Mouse (Mus musculus) layer of hippocampus, postnatal 36 days (tissue): ENCODE data around the gene Slfn8. TPM values are rescaled to one million over a fixed set of nuclear protein-coding genes. Genes with fewer than 3 reads are reported as not detected.
"Not testable (repeated sequence)": the region's sequence is repeated elsewhere in the genome, so short reads cannot be mapped to it uniquely, and the experiment has no call there.

Experiments used
- DNase-seq, 2 experiments: peaks; one replicate each; pipeline ENCODE4 v3.0.0; 2022
- microRNA-seq, 2 experiments: library from miRNA; unstranded; fragments of <30 nt; microRNA quantifications; one replicate each; pipeline ENCODE4 v1.2.0; 2021
- total RNA-seq, 2 experiments: library from RNA; stranded (reverse); gene quantifications; 2 replicates each; pipeline ENCODE4 v1.2.3; 2021

Gene Slfn8
- total RNA-seq, 2 experiments from 2014 or later = 0.32 to 0.68 TPM

DNA sequence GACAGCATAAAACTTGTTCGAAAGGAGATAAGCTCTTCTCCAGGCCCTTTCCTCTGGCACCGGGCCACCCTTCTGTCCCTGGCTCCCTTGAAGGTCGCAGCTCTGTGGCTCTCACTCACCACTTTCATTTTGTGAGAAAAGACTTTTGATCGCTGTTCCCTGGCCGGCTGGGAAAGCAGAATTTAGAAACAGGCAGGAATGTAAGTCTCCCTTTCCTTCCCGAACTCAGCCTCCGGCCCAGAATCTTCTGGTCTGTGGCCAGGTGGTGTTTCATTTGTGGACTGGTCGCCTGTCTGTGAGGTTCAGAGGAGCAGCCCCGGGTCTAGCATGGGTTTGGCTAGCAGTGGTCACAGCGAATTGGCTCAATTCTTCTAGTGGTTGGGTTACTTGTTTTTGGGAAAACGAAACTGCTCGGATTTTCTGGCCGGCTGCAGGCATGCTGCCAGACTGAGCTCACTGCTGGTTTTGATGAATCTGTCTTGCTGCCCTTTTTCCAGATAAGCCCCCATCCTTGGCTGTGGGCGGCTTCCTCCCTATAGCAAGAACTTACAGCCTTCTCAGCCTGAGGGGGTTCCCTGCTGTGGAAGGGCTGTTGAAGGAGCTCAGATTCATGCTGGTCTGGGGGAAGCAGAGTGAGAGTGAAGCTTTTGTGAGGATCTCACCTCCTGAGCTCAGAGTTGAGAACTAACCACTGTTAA, 29.0 kb downstream of the Slfn8 start, which contains the start of gene Slfn9:
Gene Slfn9 (minus strand): TSS at position 362 of the 698 bp plus-strand sequence.
- DNase-seq = peak; percentile 4 to 9

DNA sequence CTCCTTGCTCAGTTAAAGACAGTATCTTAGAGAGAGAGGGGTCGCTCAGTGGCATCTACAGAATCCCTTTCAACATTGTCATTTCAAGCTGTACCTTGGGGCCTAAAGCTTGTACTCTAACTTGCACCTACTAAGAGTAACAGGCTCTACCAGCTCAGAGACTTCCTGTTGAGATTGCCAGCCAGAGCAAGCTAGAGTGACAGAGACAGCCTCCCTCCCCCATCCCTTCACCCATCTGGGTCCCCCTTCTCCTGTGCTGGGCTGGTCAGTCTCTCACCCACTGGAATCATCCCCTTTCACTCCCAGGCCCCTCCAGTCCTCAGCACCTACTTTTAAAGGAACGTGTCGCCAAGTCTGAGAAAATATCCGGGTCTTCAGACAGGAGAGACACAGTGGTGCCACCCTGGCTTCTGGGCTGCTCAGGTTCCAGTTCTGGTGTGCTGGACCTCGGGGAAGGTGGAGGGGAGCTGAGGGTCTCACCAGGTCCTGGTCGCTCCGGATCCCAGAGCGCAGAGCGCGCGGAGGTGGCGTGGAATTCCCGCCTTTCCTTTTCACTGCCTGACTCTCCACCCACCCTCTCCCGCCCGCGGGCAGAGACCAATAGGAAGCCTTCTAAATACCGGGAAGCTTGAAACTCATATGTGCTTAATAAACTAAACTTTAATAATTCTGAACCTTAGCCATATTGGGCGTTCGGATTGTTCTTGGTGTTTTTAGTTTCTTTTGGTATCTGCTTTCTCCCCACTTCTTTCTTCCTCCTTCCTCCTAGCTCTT, 29.8 kb downstream of the Slfn8 start:
- DNase-seq = not testable (repeated sequence)

DNA sequence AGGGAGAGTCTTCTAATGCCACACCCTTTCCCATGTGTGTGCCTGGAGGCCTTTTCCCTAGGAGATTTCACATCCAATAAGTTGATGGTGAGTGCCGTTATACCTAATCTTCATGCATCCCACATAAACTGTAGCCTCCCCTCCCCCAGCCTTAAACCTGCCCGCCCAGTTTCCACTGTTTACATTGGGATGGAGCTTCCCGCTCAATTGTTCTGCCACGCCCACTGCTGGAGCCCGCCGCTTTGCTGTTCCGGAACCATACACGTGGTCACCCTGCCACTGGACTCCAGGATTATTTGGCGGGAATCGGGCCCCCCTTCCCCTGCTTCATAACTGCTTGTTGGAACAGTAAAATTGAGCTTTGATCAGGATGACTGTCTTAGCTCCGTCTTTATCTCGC, 31.3 kb downstream of the Slfn8 start:
- no peak for DNase-seq

GRCm38 (mm10) chr11:82987621-82988020, 33.0 kb downstream of the Slfn8 start:
- DNase-seq = no peak

- DNase-seq = no peak
These were observed 37.4 kb downstream of the Slfn8 start for GRCm38 (mm10) chr11:82983193-82983592.

DNA sequence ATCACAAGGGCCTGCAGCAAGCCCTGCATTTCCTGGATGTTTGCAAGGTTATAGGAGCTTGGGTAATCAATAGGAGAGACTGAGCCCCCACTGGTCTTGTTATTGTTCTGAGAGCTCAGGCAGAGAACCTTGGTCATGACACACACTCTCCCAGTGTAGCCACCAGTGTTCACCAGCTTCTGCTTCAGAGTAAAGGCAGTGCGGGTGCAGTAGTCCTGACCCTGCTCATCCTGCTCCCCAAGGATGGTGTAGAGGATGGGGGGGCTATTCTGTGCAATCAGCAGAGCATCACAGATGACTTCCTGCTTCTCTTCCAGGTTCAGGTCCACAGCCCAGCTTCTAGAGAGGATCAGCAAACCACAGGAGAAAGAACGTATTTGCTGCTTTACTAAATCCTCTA, 38.2 kb downstream of the Slfn8 start:
- not testable (repeated sequence) for DNase-seq

DNA sequence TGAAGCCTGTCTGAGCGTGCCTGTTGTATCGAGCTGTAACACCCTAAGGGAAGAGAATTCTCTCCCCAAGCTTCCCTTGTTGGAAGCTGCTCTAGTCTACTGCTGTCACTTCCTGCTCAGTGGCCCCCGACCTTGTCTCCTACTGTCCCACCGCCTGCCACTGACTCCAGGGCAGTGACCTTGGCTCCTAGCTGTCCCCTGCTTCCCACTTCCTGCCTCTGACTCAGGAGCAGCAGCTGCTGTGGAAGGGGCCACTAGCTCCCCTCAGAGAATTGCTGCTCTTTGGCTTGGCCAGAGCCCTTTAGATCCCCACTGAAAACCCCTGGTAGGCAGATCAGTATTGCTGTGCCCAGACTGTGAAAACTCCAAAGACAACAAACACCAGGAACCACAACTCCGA, 46.7 kb downstream of the Slfn8 start:
- DNase-seq = no peak

GRCm38 (mm10) chr11:82971590-82971974, 49.0 kb downstream of the Slfn8 start:
- DNase-seq = no peak

DNA sequence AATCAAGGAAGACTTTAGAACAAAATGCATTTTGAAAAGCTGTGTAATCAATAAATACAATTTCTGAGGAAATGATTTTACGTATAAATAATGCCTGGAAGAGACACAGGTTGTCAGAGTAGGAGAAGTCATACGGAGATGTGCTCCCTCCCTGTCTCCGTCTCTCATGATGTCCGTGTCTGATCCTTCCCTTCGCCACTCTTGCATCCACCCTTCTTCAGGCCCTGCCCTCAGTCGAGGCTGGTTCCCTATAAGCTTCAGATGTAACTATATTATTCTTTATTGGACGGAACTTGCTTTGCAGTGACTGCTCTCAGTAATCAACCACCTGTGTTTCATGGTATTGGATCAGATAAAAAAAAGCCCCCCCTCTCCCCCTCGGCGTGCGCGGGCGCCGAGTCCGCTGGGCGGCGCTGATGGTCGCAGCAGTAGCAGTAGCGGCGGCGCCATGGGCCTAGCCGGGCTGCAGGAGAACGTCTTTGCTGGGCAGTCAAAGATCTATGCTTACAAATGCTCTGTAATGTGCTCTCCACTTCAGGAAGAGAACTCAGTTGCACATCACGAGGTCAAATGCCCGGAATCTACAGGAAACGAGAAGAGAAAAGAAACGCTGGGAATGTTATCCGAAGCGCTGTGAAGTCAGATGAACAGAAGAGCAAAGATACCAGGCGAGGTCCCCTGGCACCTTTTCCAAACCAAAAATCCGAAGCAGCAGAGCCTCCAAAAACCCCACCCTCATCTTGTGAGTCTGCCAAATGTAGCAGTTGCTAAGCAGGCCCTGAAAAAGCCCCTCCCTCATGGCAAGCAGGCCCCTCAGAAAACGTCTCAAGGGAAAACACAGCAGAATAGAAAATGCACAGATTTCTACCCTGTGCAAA, 49.7 kb downstream of the Slfn8 start:
- no peak for DNase-seq

DNA sequence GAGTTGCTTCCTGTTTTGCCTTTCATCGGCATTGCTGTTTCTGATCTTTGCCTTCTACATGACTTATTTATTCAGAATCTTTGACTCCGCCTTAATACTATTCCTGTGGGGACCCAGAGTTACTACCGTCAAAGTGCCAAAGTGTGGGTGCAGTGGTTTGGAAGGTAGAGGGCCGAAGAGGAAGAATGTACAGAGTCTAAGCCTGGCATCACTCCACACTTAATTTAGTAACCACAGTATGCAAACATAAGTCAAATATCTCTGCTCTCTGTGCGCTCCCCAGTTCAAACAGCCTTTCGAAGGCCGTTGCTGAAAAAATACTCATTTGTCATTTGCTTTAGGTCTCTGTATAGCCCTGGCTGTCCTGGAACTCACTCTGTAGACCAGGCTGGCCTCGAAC, 58.4 kb downstream of the Slfn8 start:
- DNase-seq = no peak

GRCm38 (mm10) chr11:82961743-82962142, 58.9 kb downstream of the Slfn8 start:
- no peak for DNase-seq

DNA sequence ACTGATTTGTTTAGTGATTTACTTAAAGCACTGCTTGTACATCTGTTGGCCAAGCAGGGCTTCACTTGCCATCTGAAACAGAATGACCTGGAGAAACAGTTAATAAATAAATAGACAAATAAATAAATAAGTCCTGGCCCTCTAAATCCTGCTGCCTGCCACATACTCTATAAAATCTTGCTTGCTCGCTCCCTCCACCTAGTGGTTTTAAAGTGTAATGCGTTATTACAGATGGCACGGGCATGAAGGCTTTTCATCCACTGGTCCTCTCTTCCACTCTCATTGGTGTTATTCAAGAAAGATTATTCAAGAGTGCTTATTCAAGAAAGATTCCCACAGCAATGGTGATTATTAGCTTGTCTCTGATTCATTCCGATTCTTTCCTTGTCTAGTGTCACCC, 61.0 kb downstream of the Slfn8 start:
- no peak for DNase-seq

DNA sequence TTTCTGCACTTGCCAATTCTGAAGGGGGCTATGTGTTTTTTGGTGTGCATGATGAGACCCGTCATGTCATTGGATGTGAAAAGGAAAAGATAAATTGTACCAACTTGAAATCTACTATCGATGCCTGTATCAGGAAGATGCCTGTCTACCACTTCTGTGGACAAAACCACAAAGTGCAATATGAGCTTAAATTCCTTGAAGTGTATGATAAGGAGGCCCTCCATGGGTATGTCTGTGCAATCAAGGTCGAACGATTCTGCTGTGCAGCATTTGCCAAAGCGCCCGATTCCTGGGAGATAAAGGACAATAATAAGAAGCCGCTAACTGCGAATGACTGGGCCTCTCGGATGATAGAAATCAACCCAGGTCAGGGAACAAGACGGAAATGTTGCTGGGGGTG, 63.7 kb downstream of the Slfn8 start:
- DNase-seq = no peak

- DNase-seq = no peak
These were observed 66.0 kb downstream of the Slfn8 start for GRCm38 (mm10) chr11:82954631-82955030.

- no peak for DNase-seq
These were observed 67.7 kb downstream of the Slfn8 start for GRCm38 (mm10) chr11:82952612-82953542.

Small RNA genes within 50 kb of the gene (microRNA-seq; reads per million reads assigned to microRNA genes)
- gene Gm27598 = 0 reads per million in 2 experiments
- gene Mir7679 = 0 reads per million in 2 experiments

Other genes starting within 250 kb of the Slfn8 start
- gene Lig3, start 239.7 kb downstream of the Slfn8 start, total RNA-seq = 10 to 100 TPM; 23.6 to 26.3 TPM
- 10 to 100 TPM; 10.7 to 11.7 TPM for gene Rffl, start 149.6 kb downstream of the Slfn8 start, total RNA-seq
- 10 to 100 TPM; 14.1 to 15.7 TPM for gene Rad51d, start 130.2 kb downstream of the Slfn8 start, total RNA-seq
- gene Fndc8, start 128.7 kb downstream of the Slfn8 start, total RNA-seq = not detected
- 10 to 100 TPM; 44.6 to 49.0 TPM for gene Nle1, start 112.4 kb downstream of the Slfn8 start, total RNA-seq
- gene Unc45b, start 110.3 kb downstream of the Slfn8 start, total RNA-seq = 1 to 10 TPM; 1.6 to 2.3 TPM
- gene Slfn5, start 69.5 kb downstream of the Slfn8 start, total RNA-seq = 1 to 10 TPM; 3.5 to 4.6 TPM
- under 1 TPM; 0.25 to 0.40 TPM for gene Slfn9, start 29.0 kb downstream of the Slfn8 start, total RNA-seq
- gene Slfn2, start 44.3 kb upstream of the Slfn8 start, total RNA-seq = under 1 TPM; 0.60 to 0.83 TPM
- gene Slfn1, start 96.0 kb upstream of the Slfn8 start, total RNA-seq = not detected
- under 1 TPM in 1 of 2 experiments, not detected in 1; 0.13 TPM for gene Slfn4, start 154.4 kb upstream of the Slfn8 start, total RNA-seq
- gene Slfn3, start 170.5 kb upstream of the Slfn8 start, total RNA-seq = under 1 TPM; 0.38 to 0.45 TPM